Mouse (Mus musculus) liver, embryonic 14.5 days (tissue): ENCODE results near the gene Pqlc3.

Experiments
- CTCF ChIP-seq: IDR thresholded peaks from 2 replicates; pipeline ENCODE4 v1.5.1; 2016; ENCODE audit warnings: antibody characterized with exemption, low read depth, control low read depth
- EP300 ChIP-seq: IDR thresholded peaks from 2 replicates; pipeline ENCODE4 v1.6.1; 2016; ENCODE audit warnings: antibody characterized with exemption, low read depth

DNA sequence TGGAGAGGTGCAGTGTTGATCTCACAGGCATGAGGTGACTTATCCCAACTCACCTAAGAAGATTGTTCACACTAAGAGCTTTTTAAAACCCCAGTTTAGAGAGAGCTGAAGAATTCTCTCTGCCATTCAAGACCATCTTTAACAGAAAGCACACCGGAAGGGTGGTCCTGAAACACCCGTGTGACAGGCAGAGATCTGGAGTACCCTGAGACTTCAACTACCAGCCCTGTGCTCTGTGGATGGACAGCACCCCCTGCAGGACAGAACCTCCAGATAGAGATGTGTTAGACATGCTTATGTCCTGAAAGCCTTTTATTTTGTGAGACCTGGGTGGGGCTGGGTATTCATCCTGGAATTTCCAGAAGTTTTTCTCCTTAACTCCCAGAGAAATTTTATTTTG is 34.9 kb upstream of the Pqlc3 start:
- TF ChIP-seq CTCF (peak; percentile 50), EP300 (no peak)
